Mouse (Mus musculus): ENCODE results near the gene Dph2. TPM values are rescaled to one million over a fixed set of nuclear protein-coding genes. Genes with fewer than 3 reads are reported as not detected.

Dph2 gene
- polyA plus RNA-seq, 1 experiment from 2014 or later, result 19.2 TPM

GRCm38 (mm10) chr4:117878703-117879102 is 13.1 kb downstream of the Dph2 start:
- WGBS, result 79% methylated on average over 5 of the region's 5 CpGs

GRCm38 (mm10) chr4:117878301-117878700 is 13.5 kb downstream of the Dph2 start:
- Histone ChIP-seq H3K27ac (ENCODE audit: low read length) (no peak overlapping the region), H3K4me3 (ENCODE audit: low read depth, low read length) (no peak overlapping the region), H3K9me3 (ENCODE audit: control insufficient read depth, low read depth, low read length) (no peaks in the 10 kb centered on the region), H3K4me2 (replicated peaks; ENCODE audit: low read depth, low read length) (no peak overlapping the region), H3K36me3 (ENCODE audit: control insufficient read depth, insufficient read depth, low read length) (peaks cover 33% of the 10 kb centered on the region), H3K4me1 (ENCODE audit: control insufficient read depth, insufficient read depth, low read length) (peaks cover 4% of the 10 kb centered on the region; the same call in 1 of the 2 replicates), H3K9ac (replicated peaks; ENCODE audit: low read depth, low read length) (no peak overlapping the region), H3K27me3 (ENCODE audit: control insufficient read depth, insufficient read depth, low read length) (no peaks in the 10 kb centered on the region)
- WGBS, result 62% methylated on average over 10 of the region's 10 CpGs
- ATAC-seq (ENCODE audit: insufficient number of reproducible peaks, insufficient read depth, low FRiP score, low read depth), result no peak

More at GRCm38 (mm10) chr4:117878703-117879102, 13.1 kb downstream of the Dph2 start:
- Histone ChIP-seq H3K36me3 (ENCODE audit: control insufficient read depth, insufficient read depth, low read length) (peaks cover 33% of the 10 kb centered on the region), H3K27ac (ENCODE audit: low read length) (no peak overlapping the region), H3K4me1 (ENCODE audit: control insufficient read depth, insufficient read depth, low read length) (peaks cover 6% of the 10 kb centered on the region), H3K4me2 (replicated peaks; ENCODE audit: low read depth, low read length) (no peak overlapping the region), H3K9ac (replicated peaks; ENCODE audit: low read depth, low read length) (no peak overlapping the region), H3K9me3 (ENCODE audit: control insufficient read depth, low read depth, low read length) (no peaks in the 10 kb centered on the region), H3K27me3 (ENCODE audit: control insufficient read depth, insufficient read depth, low read length) (no peaks in the 10 kb centered on the region), H3K4me3 (ENCODE audit: low read depth, low read length) (no peak overlapping the region)
- ATAC-seq (ENCODE audit: insufficient number of reproducible peaks, insufficient read depth, low FRiP score, low read depth), result no peak

GRCm38 (mm10) chr4:117873615-117874014 is 18.2 kb downstream of the Dph2 start:
- Histone ChIP-seq H3K27ac (ENCODE audit: low read length) (no peak overlapping the region), H3K36me3 (ENCODE audit: control insufficient read depth, insufficient read depth, low read length) (peaks cover 24% of the 10 kb centered on the region; the same call in 1 of the 2 replicates), H3K4me2 (replicated peaks; ENCODE audit: low read depth, low read length) (no peak overlapping the region), H3K4me1 (ENCODE audit: control insufficient read depth, insufficient read depth, low read length) (peaks cover 9% of the 10 kb centered on the region; the same call in 1 of the 2 replicates), H3K9ac (replicated peaks; ENCODE audit: low read depth, low read length) (no peak overlapping the region), H3K27me3 (ENCODE audit: control insufficient read depth, insufficient read depth, low read length) (no peaks in the 10 kb centered on the region), H3K4me3 (ENCODE audit: low read depth, low read length) (no peak overlapping the region), H3K9me3 (ENCODE audit: control insufficient read depth, low read depth, low read length) (no peaks in the 10 kb centered on the region)
- ATAC-seq (ENCODE audit: insufficient number of reproducible peaks, insufficient read depth, low FRiP score, low read depth), result no peak
- WGBS, result 90% methylated on average over 9 of the region's 9 CpGs

GRCm38 (mm10) chr4:117872471-117872886 is 19.4 kb downstream of the Dph2 start, which contains the start of gene Ccdc24:
TSS of gene Ccdc24 (minus strand) at chr4:117872557.
- H3K27ac ChIP-seq (ENCODE audit: low read length), result no peak within 1 kb of the TSS
- H3K36me3 ChIP-seq (ENCODE audit: control insufficient read depth, insufficient read depth, low read length), result peaks cover 24% of the 10 kb centered on the region; the same call in 1 of the 2 replicates
- H3K9me3 ChIP-seq (ENCODE audit: control insufficient read depth, low read depth, low read length), result no peaks in the 10 kb centered on the region
- 4% methylated on average over 14 of the region's 14 CpGs for whole genome bisulfite sequencing
- H3K4me3 ChIP-seq (ENCODE audit: low read depth, low read length), result 0 out of 2 replicates have a peak within 1 kb of the TSS, but pooled peaks have one; percentile 10
- H3K9ac ChIP-seq (replicated peaks; ENCODE audit: low read depth, low read length), result no peak within 1 kb of the TSS; the same call in 1 of the 2 replicates
- peaks cover 9% of the 10 kb centered on the region; the same call in 1 of the 2 replicates for H3K4me1 ChIP-seq (ENCODE audit: control insufficient read depth, insufficient read depth, low read length)
- no peaks in the 10 kb centered on the region for H3K27me3 ChIP-seq (ENCODE audit: control insufficient read depth, insufficient read depth, low read length)
- H3K4me2 ChIP-seq (replicated peaks; ENCODE audit: low read depth, low read length), result peak within 1 kb of the TSS; percentile 40
- peak; percentile 10; the same call in 1 of the 2 replicates for ATAC-seq (ENCODE audit: insufficient number of reproducible peaks, insufficient read depth, low FRiP score, low read depth)

GRCm38 (mm10) chr4:117871787-117872186 is 20.0 kb downstream of the Dph2 start:
- Histone ChIP-seq H3K4me2 (replicated peaks; ENCODE audit: low read depth, low read length) (no peak overlapping the region), H3K9ac (replicated peaks; ENCODE audit: low read depth, low read length) (no peak overlapping the region), H3K27ac (ENCODE audit: low read length) (no peak overlapping the region), H3K36me3 (ENCODE audit: control insufficient read depth, insufficient read depth, low read length) (peaks cover 18% of the 10 kb centered on the region; the same call in 1 of the 2 replicates), H3K9me3 (ENCODE audit: control insufficient read depth, low read depth, low read length) (no peaks in the 10 kb centered on the region), H3K4me1 (ENCODE audit: control insufficient read depth, insufficient read depth, low read length) (peaks cover 9% of the 10 kb centered on the region; the same call in 1 of the 2 replicates), H3K4me3 (ENCODE audit: low read depth, low read length) (no peak overlapping the region), H3K27me3 (ENCODE audit: control insufficient read depth, insufficient read depth, low read length) (no peaks in the 10 kb centered on the region)
- WGBS, result 51% methylated on average over 7 of the region's 7 CpGs
- peak; percentile 2; the same call in 1 of the 2 replicates for ATAC-seq (ENCODE audit: insufficient number of reproducible peaks, insufficient read depth, low FRiP score, low read depth)

GRCm38 (mm10) chr4:117870437-117870836 is 21.4 kb downstream of the Dph2 start:
- Histone ChIP-seq H3K9me3 (ENCODE audit: control insufficient read depth, low read depth, low read length) (no peaks in the 10 kb centered on the region), H3K4me2 (replicated peaks; ENCODE audit: low read depth, low read length) (no peak overlapping the region), H3K4me3 (ENCODE audit: low read depth, low read length) (no peak overlapping the region), H3K4me1 (ENCODE audit: control insufficient read depth, insufficient read depth, low read length) (peaks cover 9% of the 10 kb centered on the region; the same call in 1 of the 2 replicates), H3K27ac (ENCODE audit: low read length) (no peak overlapping the region), H3K36me3 (ENCODE audit: control insufficient read depth, insufficient read depth, low read length) (peaks cover 6% of the 10 kb centered on the region; the same call in 1 of the 2 replicates), H3K27me3 (ENCODE audit: control insufficient read depth, insufficient read depth, low read length) (no peaks in the 10 kb centered on the region), H3K9ac (replicated peaks; ENCODE audit: low read depth, low read length) (no peak overlapping the region)
- WGBS, result 56% methylated on average over 1 of the region's 1 CpGs
- no peak for ATAC-seq (ENCODE audit: insufficient number of reproducible peaks, insufficient read depth, low FRiP score, low read depth)

GRCm38 (mm10) chr4:117869317-117869716 is 22.5 kb downstream of the Dph2 start:
- H3K36me3 ChIP-seq (ENCODE audit: control insufficient read depth, insufficient read depth, low read length), result peaks cover 3% of the 10 kb centered on the region; the same call in 1 of the 2 replicates
- no peaks in the 10 kb centered on the region for H3K27me3 ChIP-seq (ENCODE audit: control insufficient read depth, insufficient read depth, low read length)
- 59% methylated on average over 9 of the region's 9 CpGs for WGBS
- H3K4me2 ChIP-seq (replicated peaks; ENCODE audit: low read depth, low read length), result no peak overlapping the region
- no peak overlapping the region for H3K4me3 ChIP-seq (ENCODE audit: low read depth, low read length)
- no peak overlapping the region for H3K27ac ChIP-seq (ENCODE audit: low read length)
- peaks cover 9% of the 10 kb centered on the region; the same call in 1 of the 2 replicates for H3K4me1 ChIP-seq (ENCODE audit: control insufficient read depth, insufficient read depth, low read length)
- ATAC-seq (ENCODE audit: insufficient number of reproducible peaks, insufficient read depth, low FRiP score, low read depth), result no peak
- no peaks in the 10 kb centered on the region for H3K9me3 ChIP-seq (ENCODE audit: control insufficient read depth, low read depth, low read length)
- H3K9ac ChIP-seq (replicated peaks; ENCODE audit: low read depth, low read length), result no peak overlapping the region

DNA sequence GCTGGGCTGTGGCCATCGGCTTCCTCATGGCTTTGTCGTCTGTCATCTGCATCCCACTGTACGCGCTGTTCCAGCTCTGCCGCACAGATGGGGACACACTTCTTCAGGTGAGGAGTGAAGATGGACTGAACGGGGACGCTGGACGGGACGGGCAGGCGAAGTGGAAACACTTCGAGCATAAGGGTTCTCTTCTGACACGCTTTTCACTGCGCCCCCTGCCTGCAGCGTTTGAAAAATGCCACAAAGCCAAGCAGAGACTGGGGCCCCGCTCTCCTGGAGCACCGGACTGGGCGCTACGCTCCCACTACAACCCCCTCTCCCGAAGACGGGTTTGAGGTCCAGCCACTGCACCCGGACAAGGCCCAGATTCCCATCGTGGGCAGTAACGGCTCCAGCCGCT is 24.0 kb downstream of the Dph2 start:
- H3K9ac ChIP-seq (replicated peaks; ENCODE audit: low read depth, low read length), result no peak overlapping the region
- H3K9me3 ChIP-seq (ENCODE audit: control insufficient read depth, low read depth, low read length), result no peaks in the 10 kb centered on the region
- H3K4me1 ChIP-seq (ENCODE audit: control insufficient read depth, insufficient read depth, low read length), result peaks cover 7% of the 10 kb centered on the region; the same call in 1 of the 2 replicates
- no peak overlapping the region for H3K4me2 ChIP-seq (replicated peaks; ENCODE audit: low read depth, low read length)
- no peak overlapping the region for H3K27ac ChIP-seq (ENCODE audit: low read length)
- no peak for ATAC-seq (ENCODE audit: insufficient number of reproducible peaks, insufficient read depth, low FRiP score, low read depth)
- no peaks in the 10 kb centered on the region for H3K27me3 ChIP-seq (ENCODE audit: control insufficient read depth, insufficient read depth, low read length)
- no peaks in the 10 kb centered on the region for H3K36me3 ChIP-seq (ENCODE audit: control insufficient read depth, insufficient read depth, low read length)
- 17% methylated on average over 24 of the region's 24 CpGs for WGBS
- H3K4me3 ChIP-seq (ENCODE audit: low read depth, low read length), result no peak overlapping the region

DNA sequence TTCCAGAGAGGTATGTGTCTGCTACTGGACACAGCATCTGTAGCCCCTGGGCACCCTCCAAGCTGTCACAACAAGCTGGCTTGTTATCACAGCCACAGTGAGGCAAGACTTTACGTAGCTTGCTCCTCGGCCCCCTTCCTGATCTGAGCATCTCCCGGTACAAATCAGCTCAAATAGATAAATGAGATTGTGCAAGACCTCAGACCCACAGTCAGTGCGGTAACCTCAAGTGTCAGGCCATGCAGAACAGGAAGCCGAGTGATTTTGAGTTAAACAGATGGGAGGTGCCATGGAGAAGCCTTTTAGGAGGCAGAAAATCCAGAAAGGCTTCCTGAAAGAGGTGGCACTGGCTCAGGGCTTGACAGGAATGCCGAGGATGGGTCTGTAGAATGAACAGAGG is 24.8 kb downstream of the Dph2 start:
- Histone ChIP-seq H3K36me3 (ENCODE audit: control insufficient read depth, insufficient read depth, low read length) (no peaks in the 10 kb centered on the region), H3K27ac (ENCODE audit: low read length) (no peak overlapping the region)
- no peak for ATAC-seq (ENCODE audit: insufficient number of reproducible peaks, insufficient read depth, low FRiP score, low read depth)

More for the DNA sequence above, 24.8 kb downstream of the Dph2 start:
- H3K9ac ChIP-seq (replicated peaks; ENCODE audit: low read depth, low read length), result no peak overlapping the region
- H3K4me2 ChIP-seq (replicated peaks; ENCODE audit: low read depth, low read length), result no peak overlapping the region
- H3K4me3 ChIP-seq (ENCODE audit: low read depth, low read length), result no peak overlapping the region
- no peaks in the 10 kb centered on the region for H3K9me3 ChIP-seq (ENCODE audit: control insufficient read depth, low read depth, low read length)
- 68% methylated on average over 6 of the region's 6 CpGs for WGBS
- no peaks in the 10 kb centered on the region for H3K27me3 ChIP-seq (ENCODE audit: control insufficient read depth, insufficient read depth, low read length)
- H3K4me1 ChIP-seq (ENCODE audit: control insufficient read depth, insufficient read depth, low read length), result no peaks in the 10 kb centered on the region
